Mouse (Mus musculus): ENCODE results near the gene Ribc1.

Ribc1 gene

DNA sequence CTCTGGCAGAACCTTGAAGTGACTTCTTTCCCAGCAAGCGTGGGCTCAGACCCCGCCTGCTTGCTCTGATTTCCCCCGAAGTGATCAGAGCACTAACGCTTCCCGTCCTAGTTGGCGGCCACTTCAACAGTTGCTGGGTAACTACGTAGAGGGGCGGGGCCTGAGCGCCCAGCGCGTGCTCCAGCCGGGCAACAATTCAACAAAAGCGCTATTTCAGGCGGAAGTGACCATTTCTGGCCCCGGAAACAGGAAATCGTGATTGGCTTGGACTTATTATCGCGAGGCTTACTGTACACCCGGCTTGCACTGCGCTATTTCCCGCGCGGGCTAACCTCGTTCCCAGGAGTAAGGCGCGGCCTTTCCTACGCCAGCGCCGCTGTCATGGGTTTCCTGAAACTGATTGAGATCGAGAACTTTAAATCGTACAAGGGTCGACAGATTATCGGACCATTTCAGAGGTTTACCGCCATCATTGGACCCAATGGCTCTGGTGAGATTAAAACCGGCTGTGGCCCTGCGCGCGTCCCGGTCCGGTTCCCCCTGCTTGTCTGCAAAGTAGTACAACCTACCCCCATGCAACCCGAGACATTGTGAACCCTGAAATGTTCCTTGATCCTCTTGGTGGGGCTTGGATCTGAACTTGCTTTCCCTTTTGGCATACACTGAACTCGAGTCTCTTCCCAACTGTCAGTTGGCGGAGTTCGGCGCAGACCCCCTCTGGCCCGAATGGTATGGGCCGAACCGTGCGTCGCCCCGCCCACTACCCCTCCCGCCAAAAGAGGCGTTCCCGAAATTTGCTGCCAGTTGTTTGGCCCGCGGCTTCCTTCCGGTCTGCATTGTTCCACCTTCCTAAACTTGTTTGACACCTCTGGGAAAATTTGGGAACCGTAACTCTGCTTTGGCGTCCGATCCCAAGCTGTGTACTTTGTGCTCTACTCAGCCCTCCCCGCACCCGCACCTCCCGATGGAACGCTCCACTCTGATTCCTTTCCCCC is at the start of gene Ribc1, which contains the start of gene Smc1a:
Gene Ribc1, minus strand, starts transcription at position 145 of the 995 bp plus-strand sequence.
Gene Smc1a, plus strand, starts transcription at position 278 of the 995 bp plus-strand sequence.
- DNase-seq: peak; percentile 81 to 88

DNA sequence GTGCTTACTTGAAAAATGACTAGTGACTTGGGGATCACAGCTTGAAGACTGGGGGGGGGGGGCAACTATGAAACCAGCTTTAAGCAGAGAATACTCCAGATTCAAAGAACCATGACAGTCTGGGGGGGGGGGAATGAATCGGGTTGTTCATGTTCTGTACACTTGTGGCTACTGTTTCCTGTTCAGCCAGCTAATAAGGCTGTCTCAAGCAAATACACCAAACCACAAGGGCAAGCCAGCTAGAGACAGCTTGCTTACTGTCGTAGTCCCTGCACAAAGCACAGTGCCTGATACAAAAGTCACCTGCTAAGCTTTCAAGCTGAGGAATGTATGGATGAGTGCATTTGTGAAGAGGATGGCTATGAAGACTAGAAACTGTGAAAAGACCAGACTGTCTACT is 49.6 kb upstream of the Ribc1 start:
- DNase-seq: no peak

DNA sequence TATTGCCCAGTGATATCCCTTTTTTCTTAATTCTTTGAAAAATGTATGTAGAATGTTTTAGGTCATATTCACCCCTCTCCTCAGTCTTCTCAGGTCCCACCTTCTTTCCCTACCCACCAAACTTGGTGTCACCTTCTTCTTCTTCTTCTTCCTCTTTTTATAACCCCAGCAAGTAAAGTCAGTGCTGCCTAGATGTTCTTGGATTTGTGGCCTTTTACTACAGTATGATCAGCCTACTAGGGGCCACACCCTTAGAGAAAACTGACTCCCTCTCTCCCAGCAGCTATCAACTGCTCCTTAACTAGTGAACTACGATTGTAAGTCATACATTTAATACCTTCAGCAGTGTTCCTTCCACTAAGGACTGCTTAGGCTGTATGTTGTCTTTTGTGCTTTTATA is 38.0 kb upstream of the Ribc1 start:
- no peak for DNase-seq

DNA sequence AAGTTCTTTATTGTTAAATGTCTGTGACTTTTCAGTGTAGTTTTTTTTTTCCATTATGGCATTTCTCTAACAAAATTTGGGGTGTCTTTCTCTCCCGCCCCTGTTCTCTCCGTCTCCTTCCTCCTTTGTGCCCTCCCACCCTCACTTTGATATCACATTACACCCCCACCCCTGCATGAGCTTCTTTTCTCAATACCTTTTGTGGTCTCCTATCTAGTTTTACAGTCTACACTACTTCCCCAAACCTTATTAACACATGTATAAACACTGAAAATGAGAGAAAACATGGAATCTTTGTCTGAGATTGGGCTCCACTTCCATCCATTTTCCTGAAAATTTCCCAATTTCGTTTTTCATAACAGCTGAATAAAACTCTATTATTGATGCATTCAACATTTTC is 36.5 kb upstream of the Ribc1 start:
- no peak for DNase-seq

DNA sequence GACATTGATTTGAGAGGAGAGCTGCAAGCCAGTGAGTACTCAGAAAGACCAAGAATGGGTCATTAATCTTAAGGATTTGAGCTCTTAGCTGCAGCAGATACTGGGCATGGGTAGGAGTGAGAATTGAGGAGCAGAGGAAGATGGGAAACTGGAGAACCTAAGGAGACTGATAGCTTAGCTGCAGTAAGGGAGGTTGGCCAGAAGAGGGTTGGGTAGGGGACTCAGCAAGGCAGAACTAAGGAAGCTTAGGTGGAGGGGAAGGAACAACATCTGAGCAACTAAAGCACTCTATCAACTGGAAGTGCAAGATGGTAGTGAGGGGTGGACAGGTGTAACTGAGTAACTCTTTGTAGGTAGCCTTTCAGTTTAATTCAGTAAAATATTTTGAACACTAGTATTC is 31.1 kb upstream of the Ribc1 start:
- no peak for DNase-seq

DNA sequence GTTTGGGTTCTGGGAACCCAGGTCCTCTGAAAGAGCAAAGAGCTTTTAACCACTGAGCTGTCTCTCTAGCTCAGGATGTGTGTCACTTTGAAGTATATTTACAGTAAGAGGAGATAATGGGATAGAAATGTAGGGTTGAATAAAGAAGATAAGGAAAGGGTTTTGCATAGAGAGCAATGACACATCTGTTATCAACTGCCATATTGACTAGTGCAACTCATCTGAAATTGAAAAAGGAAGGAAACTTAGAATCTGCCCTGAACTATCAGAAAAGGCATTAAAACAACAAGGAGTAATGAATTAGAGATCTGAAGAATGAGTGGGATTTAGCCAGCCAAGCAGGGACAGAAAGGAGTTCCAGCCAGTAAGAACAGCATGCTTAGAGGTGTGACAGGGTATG is 23.8 kb upstream of the Ribc1 start:
- DNase-seq: no peak

DNA sequence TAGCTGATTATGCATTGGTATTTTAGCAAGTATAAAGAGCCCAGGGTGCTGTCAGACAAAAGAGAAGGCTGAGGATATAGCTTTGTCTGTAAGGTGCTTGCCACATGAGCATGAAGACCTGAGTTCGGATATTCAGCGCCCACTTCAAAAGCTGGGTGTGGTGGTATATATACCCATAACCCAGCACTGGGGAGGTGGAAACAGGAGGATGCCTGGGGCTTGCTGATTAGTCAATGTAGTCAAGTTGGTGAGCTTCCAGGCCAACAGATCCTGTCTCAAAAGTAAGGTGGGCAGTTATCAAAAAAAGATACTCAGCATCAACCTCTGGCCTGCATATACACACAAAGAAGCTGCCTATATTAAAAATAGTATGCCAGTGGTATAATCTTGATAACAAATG is 3.2 kb upstream of the Ribc1 start:
- DNase-seq: no peak

DNA sequence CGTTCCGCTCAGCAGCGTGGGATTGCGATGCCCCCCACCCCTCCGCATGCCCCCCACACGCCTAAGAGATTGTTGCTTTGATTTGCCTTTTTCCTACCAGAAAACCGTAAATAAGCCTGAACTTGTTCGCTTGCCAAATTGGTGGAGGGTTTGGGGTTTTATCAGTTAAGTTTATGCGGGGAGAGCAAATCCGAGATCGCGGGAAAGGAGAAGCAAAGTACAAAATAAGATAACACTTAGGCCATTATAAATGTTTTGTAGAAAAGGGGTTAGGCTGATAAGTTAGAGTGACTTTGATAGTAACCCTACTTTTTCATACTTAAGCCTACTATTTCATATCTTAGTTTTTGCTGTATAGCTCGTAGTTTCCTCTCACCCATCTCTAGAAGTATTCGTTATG is 1.1 kb upstream of the Ribc1 start:
- no peak for DNase-seq

DNA sequence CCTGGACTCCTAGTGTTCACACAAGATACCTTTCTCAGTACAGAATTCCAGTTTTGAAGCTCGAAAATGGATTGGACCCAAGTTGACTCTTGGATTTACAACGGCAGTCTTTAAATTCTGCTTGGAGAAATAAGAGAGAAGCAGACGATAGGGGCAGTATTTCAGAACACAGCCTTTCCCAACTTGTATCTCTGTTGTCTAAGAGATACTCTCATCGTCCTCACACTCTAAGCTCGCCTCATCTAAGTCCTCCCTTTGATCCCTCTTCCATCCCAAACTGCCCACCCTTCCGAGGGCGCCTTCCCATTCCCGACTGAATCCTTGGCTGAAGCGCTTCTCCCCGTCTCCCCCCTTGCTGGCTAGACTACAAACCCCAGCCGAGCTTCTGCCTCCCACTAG is 344 bp downstream of the Ribc1 start:
- no peak for DNase-seq

DNA sequence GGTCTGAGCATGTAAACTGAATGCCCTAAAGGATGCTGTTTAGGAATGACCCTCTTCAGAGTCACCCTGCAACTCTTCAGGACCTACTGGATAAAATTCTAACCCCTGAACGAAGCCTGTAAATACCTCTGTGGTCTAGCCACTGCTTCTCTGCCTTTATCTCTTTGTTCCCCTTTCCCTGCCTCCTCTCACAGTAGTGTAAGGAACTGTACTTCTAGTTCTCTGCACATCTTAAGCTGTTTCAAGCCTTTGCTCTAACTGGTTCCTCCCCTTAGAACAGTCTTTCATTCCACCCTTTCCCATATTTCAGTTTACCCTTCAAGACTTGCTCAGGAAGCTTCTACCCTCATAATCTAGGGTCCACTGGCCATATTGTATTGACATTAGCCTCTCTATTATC is 8.2 kb downstream of the Ribc1 start:
- no peak for DNase-seq

DNA sequence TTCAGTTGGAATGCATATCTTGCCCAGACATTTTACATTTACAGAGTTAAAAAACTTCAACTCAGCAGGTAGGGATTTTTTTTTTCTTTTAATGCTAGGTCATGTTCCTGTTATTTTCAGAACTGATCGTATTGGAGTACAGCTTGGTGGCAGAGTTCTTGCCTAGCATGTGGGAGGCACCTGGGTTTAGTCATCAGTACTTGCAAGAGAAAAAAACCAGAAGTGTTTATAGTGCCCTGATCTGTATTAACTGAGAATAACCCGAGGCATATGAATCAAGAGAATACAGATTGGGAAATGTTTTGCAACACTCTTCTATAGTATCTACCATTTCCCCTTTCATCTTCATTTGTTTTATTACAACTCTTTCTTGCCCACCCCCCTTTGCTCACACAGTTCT is 13.2 kb downstream of the Ribc1 start:
- no peak for DNase-seq

DNA sequence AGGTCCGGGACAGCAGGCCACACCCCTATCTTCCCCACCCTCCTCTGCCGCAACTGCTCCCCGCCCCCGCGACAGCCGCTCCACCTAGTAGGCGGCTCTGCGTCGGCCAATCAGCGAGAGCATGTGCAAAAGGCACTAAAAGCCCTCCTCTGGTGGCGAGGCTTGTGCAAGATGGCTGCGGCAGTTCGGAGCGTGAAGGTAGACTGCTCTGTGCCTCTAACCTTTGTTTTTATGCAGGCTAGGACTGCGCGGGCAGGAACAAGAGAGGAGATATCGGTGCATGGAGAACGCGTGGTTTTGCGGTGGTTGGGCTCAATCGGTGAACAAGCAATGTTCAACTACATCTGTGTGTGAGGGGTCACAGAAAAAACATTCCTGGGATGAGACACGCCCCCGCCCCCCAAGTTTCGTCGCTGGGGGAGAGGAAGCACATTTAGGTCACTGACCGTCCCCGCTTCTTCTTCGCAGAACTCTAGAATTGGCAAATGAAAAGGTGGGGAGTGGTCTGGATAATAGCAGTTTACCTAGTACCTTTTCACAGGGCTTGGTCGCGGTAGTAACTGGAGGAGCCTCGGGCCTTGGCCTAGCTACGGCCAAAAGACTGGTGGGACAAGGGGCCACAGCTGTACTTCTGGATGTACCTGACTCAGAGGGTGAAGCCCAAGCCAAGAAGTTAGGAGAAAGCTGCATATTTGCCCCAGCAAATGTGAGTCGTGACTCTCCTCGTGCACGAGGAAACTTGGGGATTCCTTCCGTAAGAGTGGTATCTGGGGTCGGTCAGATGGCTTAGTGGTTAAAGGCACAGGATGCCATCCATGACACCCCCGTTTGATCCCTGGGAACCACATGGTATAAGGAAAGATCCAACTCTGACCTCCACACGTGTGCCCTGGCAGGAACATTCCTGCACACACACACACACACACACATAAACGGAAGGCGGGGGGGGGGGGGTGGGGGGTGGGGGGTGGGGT is 14.1 kb downstream of the Ribc1 start, which contains the start of gene Hsd17b10:
Gene Hsd17b10, plus strand, starts transcription at position 109 of the 974 bp plus-strand sequence.
- peak; percentile 78 to 84 for DNase-seq

DNA sequence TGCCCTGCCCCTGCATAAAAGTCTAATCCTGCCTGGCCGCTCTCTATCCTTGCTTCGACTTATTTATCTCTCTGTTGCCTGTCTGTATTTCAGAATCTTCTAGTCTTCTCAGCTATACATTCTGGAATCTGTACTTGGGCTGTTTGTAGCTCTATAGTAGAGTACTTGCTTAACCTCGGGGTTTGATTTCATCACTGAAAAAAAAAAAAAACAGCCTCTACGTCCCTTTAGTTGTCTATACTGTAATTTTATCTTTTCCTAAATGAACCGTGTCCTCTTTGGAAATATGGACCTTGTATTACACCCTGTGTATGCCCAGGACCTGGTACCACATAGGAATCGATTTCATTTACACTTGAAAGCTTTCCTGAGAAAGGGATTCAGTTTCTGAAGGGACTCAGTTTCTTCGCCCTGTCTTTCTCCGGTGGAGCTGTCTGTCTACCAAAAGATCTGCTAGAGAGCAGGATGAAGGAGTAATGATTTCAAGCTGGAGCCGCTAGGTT is 14.9 kb downstream of the Ribc1 start:
- DNase-seq: no peak

DNA sequence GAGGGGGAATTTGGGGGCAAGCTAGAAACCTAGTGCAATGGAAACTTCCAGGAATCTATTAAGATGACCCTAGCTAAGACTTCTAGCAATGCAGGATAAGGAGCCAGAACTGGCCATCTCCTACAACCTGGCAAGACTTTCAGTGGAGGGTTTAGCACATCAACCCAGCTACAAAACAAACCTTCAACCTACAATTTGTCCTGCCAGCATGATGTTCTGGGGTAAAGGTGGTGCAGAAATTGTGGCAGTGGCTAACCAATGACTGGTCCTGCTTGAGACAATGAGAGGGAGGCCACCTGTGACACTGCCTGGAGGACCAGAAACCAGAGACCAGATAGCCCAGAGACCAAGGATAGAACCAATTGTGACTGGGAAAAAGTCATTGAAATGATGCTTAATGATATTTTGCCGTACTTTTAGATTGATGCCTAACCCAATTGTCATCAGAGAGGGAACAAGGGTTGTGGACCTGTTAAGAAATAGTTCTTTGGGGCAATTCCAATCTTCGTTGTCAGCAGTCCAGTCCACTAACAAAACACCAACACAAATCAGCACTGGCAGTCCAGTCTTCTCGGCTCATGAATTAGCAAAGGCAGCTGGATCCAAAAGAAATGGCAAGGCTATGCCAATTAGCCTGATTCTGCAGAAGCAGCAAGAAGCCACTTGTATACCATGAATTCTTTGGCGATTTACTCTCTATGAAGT is 16.9 kb downstream of the Ribc1 start:
- no peak for DNase-seq
